Mouse (Mus musculus) fibroblast of lung, adult 2 months (primary cell): ENCODE data around the gene Tex21.
"Not testable (repeated sequence)": the region's sequence is repeated elsewhere in the genome, so short reads cannot be mapped to it uniquely, and the experiment has no call there.

Experiments
- DNase-seq: peaks from one replicate; pipeline ENCODE4 v3.0.0-alpha.2; 2011; ENCODE audit warnings: low read depth

The Tex21 gene

GRCm38 (mm10) chr12:76260673-76261072, 14.1 kb upstream of the Tex21 start:
- no peak for DNase-seq

DNA sequence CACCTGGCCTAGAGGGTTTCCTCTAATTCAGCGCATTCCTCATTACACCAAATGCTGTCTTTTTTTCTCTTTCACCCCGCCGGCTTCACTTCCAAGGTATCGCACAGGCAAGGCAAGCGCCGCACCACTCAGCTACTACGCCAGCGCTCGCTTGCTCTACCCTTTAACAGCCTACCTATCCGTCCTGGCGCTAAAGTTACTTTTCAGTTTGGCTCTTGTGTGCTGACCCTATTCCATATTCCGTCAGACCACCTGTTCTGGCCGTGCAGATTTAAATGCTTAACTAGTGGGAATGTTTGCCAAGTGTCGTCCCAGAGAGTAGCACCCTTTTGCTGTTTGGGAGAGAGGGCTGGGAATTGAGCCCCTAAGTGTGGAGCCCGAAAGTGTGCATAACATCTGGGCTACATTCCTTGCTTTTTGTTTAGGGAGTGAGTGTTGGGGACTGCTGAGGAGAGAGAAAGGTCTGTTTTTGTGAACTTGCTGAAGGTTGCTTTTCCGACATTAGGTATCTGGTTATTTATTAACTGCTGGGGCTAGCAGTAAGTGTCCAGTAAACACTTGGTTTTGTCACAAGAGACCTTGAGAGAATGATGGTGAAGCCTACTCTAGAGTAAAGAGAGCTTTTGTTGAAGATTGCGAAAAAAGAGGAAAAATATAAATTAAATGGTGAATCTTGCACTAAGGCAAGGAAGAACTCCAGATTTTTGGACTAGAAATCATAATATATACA, 9.7 kb upstream of the Tex21 start:
- no peak for DNase-seq

DNA sequence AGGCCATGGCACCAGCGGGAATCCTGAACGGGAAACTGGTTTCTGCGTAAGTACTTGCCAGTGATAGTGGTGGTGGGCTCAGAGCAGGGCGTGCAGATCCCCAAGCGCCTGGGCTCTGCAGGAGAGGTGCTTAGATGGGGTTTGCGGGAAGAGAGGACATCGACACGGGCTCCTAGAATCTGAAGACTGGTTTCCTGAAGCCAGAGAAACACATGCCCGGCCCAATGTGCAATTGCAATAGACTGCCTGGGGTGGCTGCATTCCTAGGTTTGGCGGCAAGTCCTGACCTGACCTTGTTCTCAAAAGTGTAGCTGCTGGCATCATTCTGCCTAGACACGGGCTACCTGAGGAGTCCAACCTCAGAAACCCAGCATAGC, 8.9 kb upstream of the Tex21 start:
- DNase-seq: no peak

DNA sequence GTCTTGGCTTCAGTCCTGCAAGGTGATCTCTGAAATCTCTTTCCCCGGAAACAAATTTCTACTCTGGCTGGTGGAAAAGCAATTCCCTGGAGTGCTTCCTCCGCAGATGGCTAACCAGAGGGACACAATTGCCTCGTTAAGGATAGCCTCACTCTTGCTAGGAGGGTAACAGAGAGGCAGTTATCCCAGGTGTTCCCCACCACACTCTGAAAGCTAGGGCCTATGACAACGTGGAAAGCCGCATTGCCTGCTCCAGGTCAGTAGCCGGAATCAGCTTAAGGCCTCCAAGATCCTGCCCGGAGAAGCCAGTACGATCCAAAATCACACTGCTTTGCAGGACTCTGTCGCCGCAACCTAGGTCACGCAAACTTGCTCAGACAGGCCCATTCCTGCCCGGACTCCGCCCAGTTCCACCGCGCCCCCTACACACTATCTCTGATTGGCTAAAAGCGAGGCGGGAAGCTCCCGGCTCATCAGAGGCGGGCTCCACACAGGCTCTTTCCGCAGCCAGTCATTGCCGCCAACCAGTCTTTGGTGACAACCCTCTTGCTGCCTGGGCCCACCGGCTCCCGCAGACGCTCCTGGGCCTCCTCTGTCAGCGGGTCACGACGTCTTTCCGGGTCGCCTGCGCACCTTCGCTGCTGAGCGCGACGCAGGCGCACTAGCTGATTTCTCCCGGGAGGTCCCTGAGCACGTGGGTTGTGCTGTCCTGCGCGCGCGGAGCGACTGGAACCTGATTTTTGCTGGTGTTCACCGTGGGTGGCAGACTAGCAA, 8.4 kb upstream of the Tex21 start, which contains the start of gene Mthfd1:
Mthfd1 (plus strand) TSS at position 574 of the 774 bp plus-strand sequence.
- peak; percentile 92 for DNase-seq

GRCm38 (mm10) chr12:76253991-76254390, 7.4 kb upstream of the Tex21 start:
- no peak for DNase-seq

- DNase-seq: no peak
These were observed 7.0 kb upstream of the Tex21 start for GRCm38 (mm10) chr12:76253591-76253990.

GRCm38 (mm10) chr12:76253090-76253489, 6.5 kb upstream of the Tex21 start:
- no peak for DNase-seq

- no peak for DNase-seq
These were observed 1.6 kb downstream of the Tex21 start for GRCm38 (mm10) chr12:76244981-76245380.

DNA sequence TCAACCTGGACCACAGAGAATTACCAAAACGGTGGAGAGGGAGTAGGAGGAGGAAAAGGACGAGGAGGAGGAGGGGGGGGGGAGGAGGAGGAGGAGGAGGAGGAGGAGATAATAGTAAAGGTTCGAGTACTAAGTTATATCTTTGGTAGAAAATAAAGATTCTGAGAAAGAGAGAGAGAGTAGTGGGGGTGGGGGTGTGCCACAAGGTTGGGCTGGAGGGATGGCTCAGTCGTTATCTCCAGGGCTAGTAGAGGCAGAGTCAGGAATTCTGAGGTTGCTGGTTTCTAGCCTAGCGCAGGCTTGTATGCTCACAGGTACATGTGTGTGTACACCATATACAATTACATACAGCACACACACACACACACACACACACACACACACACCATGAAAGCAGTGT, 4.7 kb downstream of the Tex21 start:
- DNase-seq: no peak

GRCm38 (mm10) chr12:76241084-76241483, 5.5 kb downstream of the Tex21 start:
- no peak for DNase-seq

DNA sequence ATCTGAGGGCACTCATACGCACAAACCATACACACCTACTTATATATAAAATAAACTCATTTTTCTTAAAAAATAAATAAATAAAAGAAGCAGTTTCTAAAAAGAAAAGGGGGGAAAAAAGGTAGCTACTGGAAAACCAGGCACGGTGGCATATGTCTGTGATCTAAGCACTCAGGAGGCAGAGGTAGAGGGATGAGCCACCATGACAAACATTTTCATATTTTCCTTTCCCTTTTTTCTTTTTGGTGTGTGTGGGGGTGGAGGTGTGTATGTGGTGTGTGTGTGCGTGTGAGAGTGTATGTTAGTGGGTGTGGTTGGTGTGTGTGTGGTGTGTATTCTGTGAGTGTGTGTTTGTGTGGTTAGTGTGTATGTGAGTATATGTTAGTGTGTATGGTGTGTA, 5.9 kb downstream of the Tex21 start:
- DNase-seq: no peak

- no peak for DNase-seq
These were observed 6.5 kb downstream of the Tex21 start for GRCm38 (mm10) chr12:76239839-76240571.

- no peak for DNase-seq
These were observed 7.3 kb downstream of the Tex21 start for GRCm38 (mm10) chr12:76239145-76239838.

- no peak for DNase-seq
These were observed 11.3 kb downstream of the Tex21 start for GRCm38 (mm10) chr12:76235253-76235652.

- no peak for DNase-seq
These were observed 15.9 kb downstream of the Tex21 start for GRCm38 (mm10) chr12:76230644-76231043.

DNA sequence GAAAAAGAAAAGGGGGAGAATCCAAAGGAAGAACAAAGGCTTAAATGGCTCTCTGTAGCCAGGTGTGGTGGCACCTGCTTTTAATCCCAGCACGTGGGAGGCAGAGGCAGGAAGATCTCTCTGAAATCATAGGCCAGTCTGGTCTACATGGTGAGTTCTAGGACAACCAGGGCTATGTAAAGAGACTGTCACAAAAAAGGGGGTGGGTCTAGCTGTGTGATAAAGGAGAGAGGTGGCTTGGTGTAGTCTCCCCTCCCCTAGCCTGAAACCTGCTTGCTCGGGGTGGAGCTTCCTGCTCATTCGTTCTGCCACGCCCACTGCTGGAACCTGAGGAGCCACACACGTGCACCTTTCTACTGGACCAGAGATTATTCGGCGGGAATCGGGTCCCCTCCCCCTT, 24.4 kb downstream of the Tex21 start:
- DNase-seq: not testable (repeated sequence)

GRCm38 (mm10) chr12:76216716-76217115, 29.8 kb downstream of the Tex21 start:
- DNase-seq: no peak

DNA sequence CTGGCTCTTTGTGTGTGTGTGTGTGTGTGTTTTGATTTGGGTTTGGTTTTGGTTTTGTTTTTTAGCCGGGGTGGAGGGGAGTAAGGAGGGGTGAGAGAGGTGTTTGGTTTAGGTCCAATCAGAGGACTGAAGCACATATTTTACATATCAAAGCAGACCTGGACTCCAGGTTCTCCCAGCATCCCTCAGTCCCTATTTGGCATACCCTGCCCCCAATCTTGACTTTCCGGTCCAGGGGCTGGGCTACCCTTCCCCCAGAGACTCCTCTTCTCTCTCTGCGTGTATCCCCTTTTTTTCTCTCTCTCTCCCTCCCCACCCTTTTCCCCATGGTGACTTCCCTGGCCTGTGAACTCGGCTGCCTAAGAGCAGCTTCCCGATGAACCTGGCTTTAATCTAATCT, 31.4 kb downstream of the Tex21 start:
- DNase-seq: no peak

- DNase-seq: no peak
These were observed 37.0 kb downstream of the Tex21 start for GRCm38 (mm10) chr12:76209429-76209974.

- DNase-seq: no peak
These were observed 46.2 kb downstream of the Tex21 start for GRCm38 (mm10) chr12:76200326-76200725.

DNA sequence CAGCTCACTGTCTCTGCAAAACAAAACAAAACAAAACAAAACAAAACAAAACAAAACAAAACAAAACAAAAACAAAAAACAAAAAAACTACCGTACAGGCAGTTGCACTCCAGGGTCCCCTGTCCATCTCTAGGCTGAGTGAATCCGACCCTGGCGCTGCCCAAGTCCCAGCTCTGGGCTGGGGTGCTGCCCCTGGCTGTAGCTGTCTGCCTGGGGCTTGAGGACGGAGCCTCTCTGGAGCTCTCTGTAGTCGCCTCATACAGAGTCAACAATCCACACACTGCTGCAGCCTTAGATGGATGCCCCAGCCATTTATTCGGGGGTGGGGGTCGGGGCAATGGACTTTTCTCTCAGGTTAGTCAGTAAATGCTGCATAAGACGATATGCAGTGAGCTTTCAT, 49.5 kb downstream of the Tex21 start:
- DNase-seq: no peak

GRCm38 (mm10) chr12:76196709-76197054, 49.9 kb downstream of the Tex21 start:
- peak; percentile 52 for DNase-seq
